Comparison of ENCODE assay signal across 18 mouse cellular contexts in genomic region chr4:140661406-140662022, GRCm38 (mm10). TPM values are rescaled to one million over a fixed set of nuclear protein-coding genes. Genes with fewer than 3 reads are reported as not detected.
DNase-seq lines count a peak whose midpoint lies in the region; ATAC-seq lines count a peak whose summit lies in the region.
"Had no signal": no experiment of that assay in that cellular context is flagged by ENCODE, and none has a peak within 500 bp of the region (broad histone marks: within the 10 kb centered on the region; RNA-seq: fewer than 3 reads in every experiment).

No protein-coding gene starts in this region.

- no peak overlapping the region for H3K4me2 ChIP-seq in intestine, embryonic 16.5 days (ENCODE audit: low read depth, low read length)
- H3K4me2 ChIP-seq in intestine, embryonic 15.5 days (replicated peaks): no peak overlapping the region
- H3K4me2 ChIP-seq in kidney, embryonic 15.5 days: 0 out of 2 replicates have a peak overlapping the region, but pooled peaks have one; percentile 4
- H3K4me2 ChIP-seq: embryonic facial prominence, embryonic 12.5 days; forebrain, embryonic 13.5 days; heart, embryonic 15.5 days; hindbrain, embryonic 14.5 days; midbrain, embryonic 13.5 days; neural tube, embryonic 12.5 days had no signal

- H3K27me3 ChIP-seq in intestine, embryonic 16.5 days (replicated peaks; ENCODE audit: control insufficient read depth, insufficient read depth, low read length): no peaks in the 10 kb centered on the region
- no peaks in the 10 kb centered on the region for H3K27me3 ChIP-seq in intestine, embryonic 15.5 days (replicated peaks)
- no peaks in the 10 kb centered on the region for H3K27me3 ChIP-seq in kidney, embryonic 15.5 days
- H3K27me3 ChIP-seq: embryonic facial prominence, embryonic 12.5 days; forebrain, embryonic 13.5 days; heart, embryonic 15.5 days; neural tube, embryonic 12.5 days; Patski had no signal

- no peaks in the 10 kb centered on the region for H3K9me3 ChIP-seq in intestine, embryonic 16.5 days (ENCODE audit: control insufficient read depth, low read length)
- no peaks in the 10 kb centered on the region for H3K9me3 ChIP-seq in intestine, embryonic 15.5 days
- no peaks in the 10 kb centered on the region for H3K9me3 ChIP-seq in kidney, embryonic 15.5 days (replicated peaks)
- H3K9me3 ChIP-seq: embryonic facial prominence, embryonic 12.5 days; forebrain, embryonic 13.5 days; heart, embryonic 15.5 days; midbrain, embryonic 13.5 days; neural tube, embryonic 12.5 days had no signal

- no peak overlapping the region for H3K27ac ChIP-seq in intestine, embryonic 16.5 days (ENCODE audit: low read length)
- H3K27ac ChIP-seq in intestine, embryonic 15.5 days: no peak overlapping the region
- H3K27ac ChIP-seq in kidney, embryonic 15.5 days: peak overlapping the region; percentile 59
- H3K27ac ChIP-seq: embryonic facial prominence, embryonic 12.5 days; forebrain, embryonic 13.5 days; heart, embryonic 15.5 days; hindbrain, embryonic 14.5 days; liver, embryonic 14.5 days; midbrain, embryonic 13.5 days; neural tube, embryonic 12.5 days had no signal

- peak overlapping the region; percentile 19; the same call in 1 of the 2 replicates for H3K9ac ChIP-seq in intestine, embryonic 16.5 days (ENCODE audit: low read depth, low read length)
- no peak overlapping the region for H3K9ac ChIP-seq in intestine, embryonic 15.5 days
- no peak overlapping the region for H3K9ac ChIP-seq in kidney, embryonic 15.5 days
- H3K9ac ChIP-seq: forebrain, embryonic 13.5 days; heart, embryonic 15.5 days; hindbrain, embryonic 14.5 days; liver, embryonic 14.5 days; midbrain, embryonic 13.5 days; neural tube, embryonic 12.5 days had no signal

- H3K4me3 ChIP-seq in intestine, embryonic 16.5 days (ENCODE audit: low read length): no peak overlapping the region
- H3K4me3 ChIP-seq in intestine, embryonic 15.5 days (replicated peaks): no peak overlapping the region
- H3K4me3 ChIP-seq in kidney, embryonic 15.5 days (replicated peaks): no peak overlapping the region
- H3K4me3 ChIP-seq: embryonic facial prominence, embryonic 12.5 days; forebrain, embryonic 13.5 days; heart, embryonic 15.5 days; midbrain, embryonic 13.5 days; neural tube, embryonic 12.5 days had no signal

- DNase-seq in retina, postnatal 1 day: peak; percentile 51
- no peak for DNase-seq in retina, embryonic 14.5 days (ENCODE audit: low spot score)
- no peak for DNase-seq in left cerebral cortex, postnatal 10 days (ENCODE audit: extremely low spot score in 1 of 2, low spot score in 2 of 2)
- DNase-seq in ovary, postnatal 36 days (ENCODE audit: low spot score): no peak
- DNase-seq: adrenal gland, adult 8-10 months; cerebellum, adult 9-11 months; gastrocnemius, postnatal 36 days had no signal

- 76% methylated on average over 18 of the region's 18 CpGs for WGBS in intestine, embryonic 16.5 days
- 75% methylated on average over 18 of the region's 18 CpGs for WGBS in intestine, embryonic 15.5 days
- WGBS in kidney, embryonic 15.5 days: 50% methylated on average over 18 of the region's 18 CpGs

- peaks cover 36% of the 10 kb centered on the region for H3K4me1 ChIP-seq in intestine, embryonic 16.5 days (ENCODE audit: control insufficient read depth, insufficient read depth, low read length)
- H3K4me1 ChIP-seq in intestine, embryonic 15.5 days (replicated peaks): peaks cover 47% of the 10 kb centered on the region
- peaks cover 76% of the 10 kb centered on the region for H3K4me1 ChIP-seq in kidney, embryonic 15.5 days

- no peaks in the 10 kb centered on the region for H3K36me3 ChIP-seq in intestine, embryonic 16.5 days (ENCODE audit: control insufficient read depth, insufficient read depth, low read length)
- no peaks in the 10 kb centered on the region for H3K36me3 ChIP-seq in intestine, embryonic 15.5 days
- H3K36me3 ChIP-seq in kidney, embryonic 15.5 days: no peaks in the 10 kb centered on the region
- H3K36me3 ChIP-seq: embryonic facial prominence, embryonic 12.5 days; heart, embryonic 15.5 days; midbrain, embryonic 13.5 days; neural tube, embryonic 12.5 days had no signal

- intact Hi-C loops in left cerebral cortex, postnatal 10 days (cut with DNase I): no loop called here

- ATAC-seq in intestine, embryonic 16.5 days: no peak
- no peak for ATAC-seq in intestine, embryonic 15.5 days
- ATAC-seq in kidney, embryonic 15.5 days (replicated peaks; ENCODE audit: low FRiP score): no peak
- ATAC-seq: forebrain, embryonic 13.5 days; midbrain, embryonic 13.5 days; Patski had no signal

RNA-seq across cellular contexts. Expression of gene Arhgef10l, which starts 4.3 kb away (rescaled TPM):
- 12.1 and 14.3 TPM in 2 replicates for polyA plus RNA-seq in intestine, embryonic 16.5 days (2015; fragmentation: Nextera tagmentation; extraction: Ambion mirVana)
- polyA plus RNA-seq in intestine, embryonic 15.5 days (2015; fragmentation: Nextera tagmentation; extraction: Ambion mirVana): 15.3 and 16.2 TPM in 2 replicates
- 20.3 and 20.7 TPM in 2 replicates for polyA plus RNA-seq in kidney, embryonic 15.5 days (2015; fragmentation: Nextera tagmentation; extraction: Ambion mirVana)
- total RNA-seq in left cerebral cortex, postnatal 10 days (2021): 10 to 100 TPM; 47.9 to 51.6 TPM

RNA-seq across cellular contexts. Expression of gene Rcc2, which starts 38.8 kb away (rescaled TPM):
- 12.6 and 13.7 TPM in 2 replicates for polyA plus RNA-seq in intestine, embryonic 16.5 days (2015; fragmentation: Nextera tagmentation; extraction: Ambion mirVana)
- polyA plus RNA-seq in intestine, embryonic 15.5 days (2015; fragmentation: Nextera tagmentation; extraction: Ambion mirVana): 37.8 and 43.8 TPM in 2 replicates
- 26.8 and 28.8 TPM in 2 replicates for polyA plus RNA-seq in kidney, embryonic 15.5 days (2015; fragmentation: Nextera tagmentation; extraction: Ambion mirVana)
- 10 to 100 TPM; 51.8 to 51.9 TPM for total RNA-seq in left cerebral cortex, postnatal 10 days (2021)
